9 mouse cellular contexts compared by ENCODE assay signal in the genomic region with DNA sequence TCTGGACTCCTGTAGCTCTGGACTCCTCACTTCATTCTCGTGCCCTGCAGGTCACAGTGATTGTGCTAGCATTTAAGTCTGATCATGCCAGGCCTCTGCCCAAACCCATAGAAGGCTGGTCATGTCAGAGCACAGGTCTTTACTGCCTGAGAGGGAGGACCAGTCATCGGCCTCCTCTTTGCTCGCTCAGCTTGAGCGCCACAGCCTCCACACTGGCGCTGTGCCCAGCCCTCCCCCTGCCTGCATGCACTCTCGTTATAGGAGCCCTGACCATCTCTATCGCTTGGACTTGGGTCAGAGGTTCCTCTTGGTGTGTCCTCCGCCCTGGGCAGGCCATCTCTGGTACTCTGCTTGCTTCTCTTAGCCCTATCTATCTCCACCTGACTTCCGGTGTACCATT.
DNase-seq lines count a peak whose midpoint lies in the region; ATAC-seq lines count a peak whose summit lies in the region.
"Had no signal": no experiment of that assay in that cellular context is flagged by ENCODE, and none has a peak within 500 bp of the region (broad histone marks: within the 10 kb centered on the region; RNA-seq: fewer than 3 reads in every experiment).

No protein-coding gene starts in this region.

- no peak overlapping the region for H3K4me2 ChIP-seq in liver, embryonic 11.5 days
- H3K4me2 ChIP-seq: neural tube, embryonic 12.5 days had no signal

- H3K9me3 ChIP-seq in liver, embryonic 11.5 days (ENCODE audit: control insufficient read depth, low read length) = no peaks in the 10 kb centered on the region
- H3K9me3 ChIP-seq: neural tube, embryonic 12.5 days had no signal

- 52% methylated on average over 9 of the region's 9 CpGs for WGBS in liver, embryonic 11.5 days

- no peaks in the 10 kb centered on the region for H3K36me3 ChIP-seq in liver, embryonic 11.5 days (ENCODE audit: control insufficient read depth, insufficient read depth, low read length)
- H3K36me3 ChIP-seq: neural tube, embryonic 12.5 days had no signal

- no peak overlapping the region for H3K9ac ChIP-seq in liver, embryonic 11.5 days (ENCODE audit: low read depth, low read length)
- H3K9ac ChIP-seq: neural tube, embryonic 12.5 days had no signal

- DNase-seq in heart, adult 18-20 months = peak; percentile 6 to 9
- no peak for DNase-seq in heart, adult 8-10 months (ENCODE audit: low spot score)
- DNase-seq in right cerebral cortex, postnatal 4 days = peak; percentile 44
- DNase-seq in right cerebral cortex, postnatal 25 days = no peak
- DNase-seq in kidney, postnatal 10 days = peak; percentile 77
- DNase-seq in testis, postnatal 10 days (ENCODE audit: low spot score) = peak; percentile 84
- DNase-seq in layer of hippocampus, adult 8-10 months (ENCODE audit: low spot score in 2 of 2) = no peak
- no peak for DNase-seq in liver, embryonic 11.5 days (ENCODE audit: low spot score)

- no peaks in the 10 kb centered on the region for H3K27me3 ChIP-seq in liver, embryonic 11.5 days (replicated peaks; ENCODE audit: control insufficient read depth, insufficient read depth, low read length)
- H3K27me3 ChIP-seq: neural tube, embryonic 12.5 days had no signal

- no peak for ATAC-seq in liver, embryonic 11.5 days (replicated peaks; ENCODE audit: low FRiP score)

- H3K4me3 ChIP-seq in liver, embryonic 11.5 days (ENCODE audit: low read depth, low read length) = no peak overlapping the region
- H3K4me3 ChIP-seq: neural tube, embryonic 12.5 days had no signal

- H3K4me1 ChIP-seq in liver, embryonic 11.5 days (replicated peaks; ENCODE audit: control insufficient read depth, insufficient read depth, low read length) = no peaks in the 10 kb centered on the region

- no peak overlapping the region for H3K27ac ChIP-seq in liver, embryonic 11.5 days (ENCODE audit: low read depth, low read length)
- H3K27ac ChIP-seq: neural tube, embryonic 12.5 days had no signal

Comparison
In these comparisons a context has a peak if more than half of its experiments do, and no peak if none do; other contexts are left out.
1. DNase-seq: peak in heart, adult 18-20 months (2 of 2), right cerebral cortex, postnatal 4 days (single experiment), kidney, postnatal 10 days (single experiment) and testis, postnatal 10 days (single experiment); none in heart, adult 8-10 months (single experiment), right cerebral cortex, postnatal 25 days (single experiment), layer of hippocampus, adult 8-10 months (0 of 2) and liver, embryonic 11.5 days (single experiment).